Mouse (Mus musculus) erythroblast, embryonic 14.5 days (primary cell): ENCODE results near the gene Fry.

Experiments
- GATA1 ChIP-seq: IDR thresholded peaks from 2 replicates; pipeline ENCODE4 v1.6.1; 2012; ENCODE audit warnings: low read length, inconsistent platforms, mixed read lengths
- TAL1 ChIP-seq: IDR thresholded peaks from 3 replicates; pipeline ENCODE4 v1.6.1; 2012; ENCODE audit warnings: low read length, inconsistent platforms, mixed read lengths

DNA sequence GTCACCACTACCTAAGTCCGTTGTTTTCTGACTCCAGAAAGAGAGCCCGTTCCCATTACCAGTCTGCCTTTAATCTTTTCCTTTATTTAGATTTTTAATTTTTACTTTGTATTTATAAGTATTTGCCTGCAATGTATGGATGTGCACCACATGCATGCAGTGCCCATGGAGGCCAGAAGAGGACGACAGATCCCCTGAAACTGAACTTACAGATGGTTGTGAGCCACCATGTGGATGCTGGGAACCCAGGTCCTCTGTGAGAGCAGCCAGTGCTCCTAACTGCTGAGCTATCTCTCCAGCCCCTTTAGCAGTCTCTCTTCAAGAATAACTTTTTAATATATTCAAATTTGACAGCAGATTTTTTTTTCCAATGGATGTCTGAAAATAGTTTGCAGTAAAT lies 223.7 kb downstream of the Fry start:
- TF ChIP-seq TAL1 (no peak), GATA1 (no peak)
